Mouse (Mus musculus) embryonic stem cell, embryonic (primary cell): ENCODE data around the gene Myoz2.

ENCODE experiments used
- CTCF ChIA-PET, 4 experiments: fragments of 300-600 bp in 2 of 4; fragments of 350-600 bp in 2 of 4; sonication (Branson Sonifier 250); formaldehyde crosslinking; loops; one replicate each; lab custom pipeline; 2022; ENCODE audit warnings: inconsistent platforms in 2 of 4; lab: Charles Lee
- POLR2A ChIA-PET, 4 experiments: fragments of 300-600 bp in 2 of 4; fragments of 350-600 bp in 2 of 4; sonication (Branson Sonifier 250); formaldehyde crosslinking; loops; one replicate each; lab custom pipeline; 2022; ENCODE audit warnings: antibody characterized with exemption in 4 of 4, inconsistent platforms in 1 of 4; lab: Charles Lee

Myoz2 gene

DNA sequence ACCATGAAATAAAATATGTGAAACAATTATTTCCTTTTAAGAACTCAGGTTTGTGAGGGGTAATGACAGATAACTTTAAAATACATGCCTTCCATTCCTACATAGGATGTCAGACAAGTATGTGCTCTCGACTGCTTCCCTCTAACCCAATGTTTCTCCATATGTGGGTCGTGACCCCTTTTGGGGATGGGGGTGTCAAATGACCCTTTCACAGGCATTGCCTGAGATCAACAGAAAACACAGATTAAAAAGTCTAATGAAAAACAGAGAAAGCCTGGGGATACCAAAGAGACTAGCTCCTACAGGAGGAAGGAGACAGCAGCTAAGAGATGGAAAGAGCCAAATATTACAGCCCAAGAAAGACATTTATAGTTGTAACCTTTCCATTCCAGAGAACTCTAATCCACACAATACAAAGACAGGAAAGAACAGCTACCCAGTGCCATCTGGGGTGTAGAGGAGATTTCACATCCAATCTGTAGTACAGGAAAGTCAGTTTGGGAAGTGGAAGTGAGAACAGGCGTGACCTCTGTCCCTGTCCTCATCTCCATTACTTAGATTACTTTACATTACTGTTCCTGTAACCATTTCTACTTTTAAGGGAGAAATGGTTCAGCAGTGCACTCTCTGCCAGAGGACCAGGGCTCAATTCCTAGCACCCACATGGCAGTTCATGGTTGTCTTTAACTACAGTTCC, 62.5 kb downstream of the Myoz2 start:
- POLR2A ChIA-PET, result interaction anchor here in 1 of 4 experiments (0.5 to 10.2 kb wide), 2 partner anchors 11 to 18 kb away, joined by 3 to 108 read pairs; partner anchors contain the start of gene Usp53
- CTCF ChIA-PET, result no interaction called here

- POLR2A ChIA-PET, result interaction anchor here in 2 of 4 experiments (0.8 to 10.2 kb wide), 7 partner anchors 8 to 46 kb away, joined by 3 to 108 read pairs (median 4); partner anchors contain the start of gene Usp53 (in 1 of the 2)
- CTCF ChIA-PET, result interaction anchor here in 1 of 4 experiments (0.9 kb wide), 1 partner anchor 45 kb away, joined by 3 read pairs; the partner anchor contains the start of gene 1810037I17Rik
These were observed 66.4 kb downstream of the Myoz2 start for GRCm38 (mm10) chr3:122968391-122968790.

DNA sequence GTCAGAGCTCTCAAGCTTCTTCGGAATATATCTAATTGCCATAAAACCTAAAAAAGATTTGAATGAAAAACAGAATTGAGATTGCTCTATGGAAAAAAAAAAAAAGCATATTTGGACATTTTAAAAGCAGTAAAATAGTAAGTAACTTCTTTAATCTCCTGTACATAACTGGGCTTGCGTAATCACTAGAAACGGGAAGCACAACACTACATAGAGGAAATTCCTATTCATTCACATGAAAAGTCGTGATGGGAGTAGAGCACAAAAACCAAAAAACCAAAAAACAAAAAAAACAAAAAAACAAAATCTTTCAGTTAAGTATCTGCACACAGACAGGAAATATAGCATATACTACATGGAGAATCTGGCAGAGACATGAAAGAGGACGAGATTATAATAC, 70.5 kb downstream of the Myoz2 start:
- ChIA-PET CTCF (no interaction called here), POLR2A (interaction anchor here in 1 of 4 experiments (1.0 kb wide), 1 partner anchor 38 kb away, joined by 3 read pairs; no protein-coding TSS in a partner anchor)
